Mouse (Mus musculus) kidney, adult 2 months (tissue): ENCODE data around the gene Hipk2.

ENCODE experiments used
- CTCF ChIP-seq: fragments of 200-500 bp; conservative IDR thresholded peaks from 2 replicates; pipeline ENCODE4 v1.5.1; 2011; ENCODE audit warnings: low read depth, mild to moderate bottlenecking, control low read depth, low read length, moderate library complexity, mixed read lengths; ENCODE audit not compliant: insufficient read depth, insufficient read length
- POLR2A ChIP-seq: fragments of 200-500 bp; IDR thresholded peaks from one replicate; pipeline ENCODE4 v1.6.1; 2011; ENCODE audit warnings: low read depth, low read length, control low read depth

- no peak for TF ChIP-seq CTCF
- no peak for TF ChIP-seq POLR2A
Measured at GRCm38 (mm10) chr6:38823827-38824226, 52.1 kb downstream of the Hipk2 start.
